Mouse (Mus musculus) testis, adult 2 months (tissue): ENCODE data around the gene Notch4.

Experiments
- CTCF ChIP-seq: fragments of 200-500 bp; IDR thresholded peaks from 2 replicates; pipeline ENCODE4 v1.5.1; 2012; ENCODE audit warnings: low read depth, mild to moderate bottlenecking, inconsistent platforms, low read length, moderate library complexity; ENCODE audit not compliant: control insufficient read depth, insufficient read depth, insufficient replicate concordance
- POLR2A ChIP-seq: fragments of 200-500 bp; IDR thresholded peaks from 2 replicates; pipeline ENCODE4 v1.6.1; 2012; ENCODE audit warnings: low read depth, mild to moderate bottlenecking, inconsistent platforms, low read length, moderate library complexity; ENCODE audit not compliant: control insufficient read depth

DNA sequence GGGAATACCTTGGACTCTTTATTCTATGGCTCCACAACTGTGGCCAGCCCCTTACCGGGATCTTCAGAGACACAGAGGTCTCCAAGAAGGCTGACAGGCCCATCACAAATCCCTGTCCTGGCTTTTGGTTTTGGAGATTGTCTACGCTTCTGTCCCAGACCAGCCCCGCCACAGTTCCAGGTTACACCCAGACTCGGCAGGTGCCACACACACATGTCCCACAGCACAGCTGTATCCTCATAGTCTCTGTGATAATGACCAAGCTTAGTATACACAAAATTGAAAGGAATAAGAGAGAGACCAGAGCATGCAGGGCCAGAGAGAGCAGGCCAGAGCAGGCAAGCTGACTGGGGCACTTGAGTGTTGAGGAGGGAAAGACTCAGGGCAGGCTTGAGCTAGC is 46.3 kb upstream of the Notch4 start:
- TF ChIP-seq POLR2A = no peak
- TF ChIP-seq CTCF = no peak
